8 mouse cellular contexts compared by ENCODE assay signal in genomic region chr11:87426121-87426449, GRCm38 (mm10). TPM values are rescaled to one million over a fixed set of nuclear protein-coding genes. Genes with fewer than 3 reads are reported as not detected.
A peak's percentile ranks its signal among the peaks of the same experiment; 100 is the strongest.
DNase-seq lines count a peak whose midpoint lies in the region; ATAC-seq and TF ChIP-seq lines count a peak whose summit lies in the region.

No protein-coding gene starts in this region.

- TF ChIP-seq EP300 in ES-Bruce4 (IDR thresholded peaks at IDR 0.05; ENCODE audit: insufficient read depth, low read depth, low read length), result no peak

- H3K4me3 ChIP-seq in heart, embryonic 12.5 days, result peak overlapping the region; percentile 47
- no peak overlapping the region for H3K4me3 ChIP-seq in ES-Bruce4 (ENCODE audit: low read depth, low read length)
- H3K4me3 ChIP-seq in hindbrain, embryonic 10.5 days, result peak overlapping the region; percentile 50
- peak overlapping the region; percentile 16 for H3K4me3 ChIP-seq in macrophage (ENCODE audit: inconsistent target)

- intact Hi-C loops in heart, postnatal 25 days (cut with DNase I), result loop anchor here (2.0 to 10.0 kb wide), 3 partner anchors 15 to 169 kb away; partner anchors contain the start of gene Mtmr4

- no peaks in the 10 kb centered on the region for H3K9me3 ChIP-seq in heart, embryonic 12.5 days (replicated peaks)
- no peaks in the 10 kb centered on the region for H3K9me3 ChIP-seq in ES-Bruce4 (replicated peaks; ENCODE audit: control insufficient read depth, insufficient read depth, low read length, poor library complexity, severe bottlenecking)
- H3K9me3 ChIP-seq in hindbrain, embryonic 10.5 days, result no peaks in the 10 kb centered on the region

- no peaks in the 10 kb centered on the region for H3K36me3 ChIP-seq in heart, embryonic 12.5 days
- H3K36me3 ChIP-seq in ES-Bruce4 (ENCODE audit: control insufficient read depth, insufficient read depth, low read length, poor library complexity, severe bottlenecking) (no peaks in the 10 kb centered on the region), macrophage (ENCODE audit: inconsistent target) (no peaks in the 10 kb centered on the region)
- no peaks in the 10 kb centered on the region for H3K36me3 ChIP-seq in hindbrain, embryonic 10.5 days

- WGBS in heart, embryonic 12.5 days, result 1% methylated on average over 7 of the region's 7 CpGs
- 2% methylated on average over 7 of the region's 7 CpGs for WGBS in hindbrain, embryonic 10.5 days
- WGBS in macrophage (ENCODE audit: missing documents), result 1% methylated on average over 7 of the region's 7 CpGs

- peak overlapping the region; percentile 43 for H3K27ac ChIP-seq in heart, embryonic 12.5 days (ENCODE audit: poor library complexity, severe bottlenecking)
- H3K27ac ChIP-seq in ES-Bruce4 (ENCODE audit: insufficient read depth, low read length) (peak overlapping the region; percentile 40; the same call in 1 of the 2 replicates), macrophage (peak overlapping the region; percentile 46)
- H3K27ac ChIP-seq in hindbrain, embryonic 10.5 days, result peak overlapping the region; percentile 95

- H3K9ac ChIP-seq in heart, embryonic 12.5 days, result peak overlapping the region; percentile 51
- H3K9ac ChIP-seq in ES-Bruce4 (ENCODE audit: low read depth, poor library complexity, severe bottlenecking), result peak overlapping the region; percentile 62

- H3K79me2 ChIP-seq in macrophage (ENCODE audit: inconsistent target), result no peaks in the 10 kb centered on the region

- H3K4me1 ChIP-seq in heart, embryonic 12.5 days (replicated peaks), result peaks cover 8% of the 10 kb centered on the region
- H3K4me1 ChIP-seq in ES-Bruce4 (ENCODE audit: control insufficient read depth, insufficient read depth, low read length), result no peaks in the 10 kb centered on the region
- peaks cover 12% of the 10 kb centered on the region for H3K4me1 ChIP-seq in hindbrain, embryonic 10.5 days (replicated peaks)

- H3K4me2 ChIP-seq in heart, embryonic 12.5 days, result peak overlapping the region; percentile 59

- no peak for ATAC-seq in heart, embryonic 12.5 days (ENCODE audit: insufficient number of reproducible peaks, low FRiP score)

- DNase-seq in heart, postnatal 25 days (ENCODE audit: low spot score), result no peak
- no peak for DNase-seq in hindbrain, embryonic 10.5 days (ENCODE audit: low spot score)
- DNase-seq in embryo, embryonic 11 days, result no peak
- no peak for DNase-seq in ovary, postnatal 14 days (ENCODE audit: low spot score)
- no peak for DNase-seq in right cerebral cortex, postnatal 10 days (ENCODE audit: low spot score in 2 of 2)

- TF ChIP-seq CTCF in ES-Bruce4 (IDR thresholded peaks at IDR 0.05; ENCODE audit: low read depth, low read length), result no peak

- TF ChIP-seq POLR2A in ES-Bruce4 (IDR thresholded peaks at IDR 0.05; ENCODE audit: insufficient read depth, low read length), result no peak

- no peaks in the 10 kb centered on the region for H3K27me3 ChIP-seq in heart, embryonic 12.5 days (replicated peaks)
- no peaks in the 10 kb centered on the region for H3K27me3 ChIP-seq in ES-Bruce4 (ENCODE audit: control insufficient read depth, insufficient read depth, low read length, poor library complexity, severe bottlenecking)
- no peaks in the 10 kb centered on the region for H3K27me3 ChIP-seq in hindbrain, embryonic 10.5 days (ENCODE audit: insufficient read depth, poor library complexity, severe bottlenecking)

RNA-seq across cellular contexts. Expression of gene Tex14, which starts 21.2 kb away (rescaled TPM):
- 0.27 and 0.45 TPM in 2 replicates for polyA plus RNA-seq in heart, embryonic 12.5 days (2016; fragmentation: Nextera tagmentation; extraction: Ambion mirVana)
- total RNA-seq in heart, postnatal 25 days (2021), result under 1 TPM; 0.36 to 0.47 TPM
- polyA plus RNA-seq in ES-Bruce4 (2011; ENCODE audit: insufficient read depth, insufficient read length, low read depth, missing spikeins) (15.9 and 17.9 TPM in 2 replicates), macrophage (2018) (0.13 to 0.30 TPM in 2 of 3 replicates, not detected in the other)
- not detected in 2 replicates for polyA plus RNA-seq in hindbrain, embryonic 10.5 days (2016; fragmentation: Nextera tagmentation; extraction: Ambion mirVana)
- 1 to 10 TPM in 8 of 26 experiments, under 1 TPM in 18; 0.13 to 2.1 (median 0.65) TPM for total RNA-seq in macrophage (2018; cell fraction: chromatin; rRNA removed)
- total RNA-seq in macrophage (2018; cell fraction: cytosol; rRNA removed), result under 1 TPM in 24 of 26 experiments, not detected in 2; 0.03 to 0.77 (median 0.10) TPM
- 1 to 10 TPM in 6 of 26 experiments, under 1 TPM in 18, not detected in 2; 0.14 to 7.7 (median 0.61) TPM for total RNA-seq in macrophage (2018; cell fraction: nucleus; rRNA removed)

RNA-seq across cellular contexts. Expression of gene Rad51c, which starts 21.3 kb away (rescaled TPM):
- 10.8 and 11.5 TPM in 2 replicates for polyA plus RNA-seq in heart, embryonic 12.5 days (2016; fragmentation: Nextera tagmentation; extraction: Ambion mirVana)
- 1 to 10 TPM; 1.6 to 1.7 TPM for total RNA-seq in heart, postnatal 25 days (2021)
- polyA plus RNA-seq in ES-Bruce4 (2011; ENCODE audit: insufficient read depth, insufficient read length, low read depth, missing spikeins) (30.9 and 31.0 TPM in 2 replicates), macrophage (2018) (0.40 to 3.3 TPM (median 1.1 TPM) in 3 replicates)
- polyA plus RNA-seq in hindbrain, embryonic 10.5 days (2016; fragmentation: Nextera tagmentation; extraction: Ambion mirVana), result 12.3 and 13.6 TPM in 2 replicates
- 1 to 10 TPM in 1 of 26 experiments, under 1 TPM in 9, not detected in 16; 0.20 to 1.1 (median 0.42) TPM for total RNA-seq in macrophage (2018; cell fraction: chromatin; rRNA removed)
- 1 to 10 TPM in 1 of 26 experiments, under 1 TPM in 25; 0.26 to 1.1 (median 0.51) TPM for total RNA-seq in macrophage (2018; cell fraction: cytosol; rRNA removed)
- total RNA-seq in macrophage (2018; cell fraction: nucleus; rRNA removed), result 1 to 10 TPM in 1 of 26 experiments, under 1 TPM in 12, not detected in 13; 0.15 to 2.6 (median 0.58) TPM

Comparison
In these comparisons a context has a peak if more than half of its experiments do, and no peak if none do; other contexts are left out.
1. H3K27ac ChIP-seq: peak in every context shown above with its lines; median percentile 95 in hindbrain, embryonic 10.5 days; 46 in macrophage; 43 in heart, embryonic 12.5 days; 40 in ES-Bruce4.
2. RNA of gene Tex14, which starts 21.2 kb away (polyA plus RNA-seq): 15.9 to 17.9 TPM in ES-Bruce4; 0.27 to 0.45 TPM in heart, embryonic 12.5 days, not detected in hindbrain, embryonic 10.5 days and 0.13 to 0.30 TPM in macrophage; every median in the first group is over 10 times any median in the second.